In the genomic region with DNA sequence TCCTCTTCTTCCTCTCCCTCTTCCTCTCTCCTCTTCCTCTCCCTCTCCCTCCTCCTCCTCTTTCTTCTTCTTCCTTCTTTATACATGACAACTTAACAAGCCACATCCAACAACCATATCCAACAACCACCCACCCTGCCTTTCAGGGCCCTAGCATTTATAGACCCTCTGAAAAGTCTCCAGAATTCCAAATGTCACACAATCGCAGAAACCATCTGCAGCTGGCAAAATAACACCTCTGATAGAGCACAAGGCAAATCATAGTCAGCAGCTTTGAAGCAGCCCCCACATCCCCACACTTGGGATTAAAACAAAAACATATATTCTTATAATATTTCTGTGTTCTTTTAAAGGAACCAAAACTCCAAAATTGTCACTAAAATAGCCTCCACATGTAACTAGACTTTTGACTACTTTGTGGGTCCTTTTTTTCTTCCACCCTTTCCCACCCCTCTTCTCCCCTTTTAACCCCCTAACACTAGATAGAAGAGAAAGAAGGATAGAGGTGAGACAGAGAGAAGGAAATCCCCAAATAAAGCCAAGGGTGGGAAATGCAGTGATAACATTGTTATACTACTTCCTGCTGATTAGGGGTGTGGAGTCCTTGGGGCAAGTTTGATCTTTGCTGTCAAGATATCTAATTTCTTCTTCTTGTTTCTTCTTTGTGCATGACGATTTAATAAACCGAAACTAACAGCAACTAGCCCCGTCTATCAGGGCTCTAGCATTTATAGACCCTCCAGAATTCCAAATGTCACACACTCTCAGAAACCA, we compare ENCODE assay signal across 20 mouse cellular contexts. TPM values are rescaled to one million over a fixed set of nuclear protein-coding genes. Genes with fewer than 3 reads are reported as not detected.
A peak's percentile ranks its signal among the peaks of the same experiment; 100 is the strongest.
DNase-seq lines count a peak whose midpoint lies in the region; ATAC-seq and TF ChIP-seq lines count a peak whose summit lies in the region.
"Had no signal": no experiment of that assay in that cellular context is flagged by ENCODE, and none has a peak within 500 bp of the region (broad histone marks: within the 10 kb centered on the region; RNA-seq: fewer than 3 reads in every experiment).

No protein-coding gene starts in this region.

- WGBS in heart, embryonic 16.5 days: 39% methylated on average over 4 of the region's 4 CpGs
- WGBS in liver, embryonic 14.5 days (ENCODE audit: insufficient replicate concordance): 20% methylated on average over 4 of the region's 4 CpGs

- H3K9ac ChIP-seq in heart, embryonic 16.5 days (ENCODE audit: low read length): peak overlapping the region; percentile 11; the same call in 1 of the 2 replicates
- H3K9ac ChIP-seq in liver, embryonic 14.5 days (replicated peaks): no peak overlapping the region
- H3K9ac ChIP-seq: forebrain, embryonic 13.5 days; forebrain, postnatal 0 days; hindbrain, embryonic 12.5 days had no signal

- no peak for TF ChIP-seq CTCF in liver, embryonic 14.5 days (IDR thresholded peaks at IDR 0.05; ENCODE audit: low read depth)

- no peaks in the 10 kb centered on the region for H3K36me3 ChIP-seq in heart, embryonic 16.5 days (ENCODE audit: control insufficient read depth, insufficient read depth)
- H3K36me3 ChIP-seq in megakaryocyte, embryonic 14.5 days (replicated peaks; ENCODE audit: low read length): no peaks in the 10 kb centered on the region
- no peaks in the 10 kb centered on the region for H3K36me3 ChIP-seq in liver, embryonic 14.5 days (replicated peaks; ENCODE audit: control insufficient read depth, insufficient read depth, low read depth)
- H3K36me3 ChIP-seq: embryonic facial prominence, embryonic 10.5 days; G1E; hindbrain, embryonic 12.5 days had no signal

- intact Hi-C loops in heart, postnatal 10 days (cut with DNase I): no loop called here

- peak overlapping the region; percentile 18; the same call in 1 of the 2 replicates for H3K27ac ChIP-seq in heart, embryonic 16.5 days (ENCODE audit: low read length)
- H3K27ac ChIP-seq in liver, embryonic 14.5 days: no peak overlapping the region
- H3K27ac ChIP-seq: embryonic facial prominence, embryonic 10.5 days; forebrain, embryonic 13.5 days; hindbrain, embryonic 12.5 days; hindbrain, postnatal 0 days had no signal

- DNase-seq in heart, postnatal 10 days: no peak
- DNase-seq in liver, embryonic 14.5 days (ENCODE audit: low read depth in 3 of 3, low spot score in 3 of 3): no peak
- DNase-seq in cerebellum, adult 18-20 months: no peak
- DNase-seq: adrenal gland, postnatal 10 days; cerebellum, adult 2 months; cerebellum, postnatal 10 days; forebrain, postnatal 0 days; gastrocnemius, postnatal 25 days; heart, postnatal 4 days; kidney, adult 11 months had no signal

- TF ChIP-seq EP300 in liver, embryonic 14.5 days (IDR thresholded peaks at IDR 0.05; ENCODE audit: low read depth): no peak

- ATAC-seq in heart, embryonic 16.5 days (replicated peaks; ENCODE audit: extremely low read depth, insufficient read depth, low FRiP score): no peak
- ATAC-seq in megakaryocyte, adult 5-6 weeks (ENCODE audit: poor library complexity, severe bottlenecking): no peak
- ATAC-seq in liver, embryonic 14.5 days (ENCODE audit: insufficient read depth): no peak
- ATAC-seq: forebrain, embryonic 13.5 days; forebrain, postnatal 0 days; hindbrain, postnatal 0 days had no signal

- no peak overlapping the region for H3K4me2 ChIP-seq in heart, embryonic 16.5 days (ENCODE audit: low read depth, low read length)
- 0 out of 2 replicates have a peak overlapping the region, but pooled peaks have one; percentile 13 for H3K4me2 ChIP-seq in liver, embryonic 14.5 days (ENCODE audit: low read depth)
- H3K4me2 ChIP-seq: forebrain, embryonic 13.5 days; heart, embryonic 11.5 days; hindbrain, embryonic 12.5 days had no signal

- peaks cover 26% of the 10 kb centered on the region for H3K4me1 ChIP-seq in heart, embryonic 16.5 days (ENCODE audit: control insufficient read depth, insufficient read depth, low read length)
- H3K4me1 ChIP-seq in megakaryocyte, embryonic 14.5 days: peaks cover 41% of the 10 kb centered on the region
- peaks cover 9 to 22% of the 10 kb centered on the region in 2 experiments for H3K4me1 ChIP-seq in liver, embryonic 14.5 days (replicated peaks; ENCODE audit: control insufficient read depth in 2 of 2, insufficient read depth in 2 of 2, low read length in 1 of 2)

- no peak overlapping the region for H3K4me3 ChIP-seq in heart, embryonic 16.5 days (ENCODE audit: low read length)
- H3K4me3 ChIP-seq in megakaryocyte, embryonic 14.5 days (replicated peaks): peak overlapping the region; percentile 67
- H3K4me3 ChIP-seq in liver, embryonic 14.5 days (ENCODE audit: insufficient read depth in 1 of 2, low read depth in 2 of 2, low read length in 2 of 2): no peak overlapping the region
- H3K4me3 ChIP-seq: embryonic facial prominence, embryonic 10.5 days; forebrain, embryonic 13.5 days; hindbrain, embryonic 12.5 days had no signal

- no peaks in the 10 kb centered on the region for H3K9me3 ChIP-seq in heart, embryonic 16.5 days (replicated peaks; ENCODE audit: control insufficient read depth, low read length)
- no peaks in the 10 kb centered on the region for H3K9me3 ChIP-seq in megakaryocyte, embryonic 14.5 days
- no peaks in the 10 kb centered on the region for H3K9me3 ChIP-seq in liver, embryonic 14.5 days (ENCODE audit: control insufficient read depth, low read length)
- H3K9me3 ChIP-seq: embryonic facial prominence, embryonic 10.5 days; forebrain, embryonic 13.5 days; G1E; hindbrain, embryonic 12.5 days had no signal

- no peaks in the 10 kb centered on the region for H3K27me3 ChIP-seq in heart, embryonic 16.5 days (ENCODE audit: control insufficient read depth, insufficient read depth, low read length)
- peaks cover 25% of the 10 kb centered on the region for H3K27me3 ChIP-seq in megakaryocyte, embryonic 14.5 days (replicated peaks)
- H3K27me3 ChIP-seq in liver, embryonic 14.5 days (ENCODE audit: control insufficient read depth, insufficient read depth, low read length): peaks cover 4% of the 10 kb centered on the region; the same call in 1 of the 2 replicates
- H3K27me3 ChIP-seq: forebrain, embryonic 13.5 days; hindbrain, embryonic 12.5 days had no signal

RNA-seq across cellular contexts. Expression of gene B4galt3, which starts 4.0 kb away (rescaled TPM):
- 47.5 and 54.9 TPM in 2 replicates for polyA plus RNA-seq in heart, embryonic 16.5 days (2015; fragmentation: Nextera tagmentation; extraction: Ambion mirVana)
- total RNA-seq in heart, postnatal 10 days (2021): 10 to 100 TPM; 28.0 to 28.6 TPM
- polyA plus RNA-seq in megakaryocyte, embryonic 14.5 days (2012; ENCODE audit: insufficient read depth, low replicate concordance): 20.5 and 20.6 TPM in 2 replicates
- total RNA-seq in megakaryocyte, adult 5-6 weeks (2015): 17.8 and 20.4 TPM in 2 replicates
- 28.5 and 33.5 TPM in 2 replicates for total RNA-seq in megakaryocyte, adult 5-6 weeks (2017)
- 14.5 and 14.7 TPM in 2 replicates for polyA plus RNA-seq in liver, embryonic 14.5 days (2012; rRNA removed)
- 12.7 and 17.3 TPM in 2 replicates for polyA plus RNA-seq in liver, embryonic 14.5 days (2014; fragmentation: Nextera tagmentation; extraction: Ambion mirVana)

RNA-seq across cellular contexts. Expression of gene Ppox, which starts 14.8 kb away (rescaled TPM):
- polyA plus RNA-seq in heart, embryonic 16.5 days (2015; fragmentation: Nextera tagmentation; extraction: Ambion mirVana): 32.4 and 41.9 TPM in 2 replicates
- total RNA-seq in heart, postnatal 10 days (2021): 10 to 100 TPM; 20.7 to 21.4 TPM
- 17.0 and 28.8 TPM in 2 replicates for polyA plus RNA-seq in megakaryocyte, embryonic 14.5 days (2012; ENCODE audit: insufficient read depth, low replicate concordance)
- 26.5 and 27.4 TPM in 2 replicates for total RNA-seq in megakaryocyte, adult 5-6 weeks (2015)
- 14.5 and 18.0 TPM in 2 replicates for total RNA-seq in megakaryocyte, adult 5-6 weeks (2017)
- 161 and 178 TPM in 2 replicates for polyA plus RNA-seq in liver, embryonic 14.5 days (2012; rRNA removed)
- 170 and 191 TPM in 2 replicates for polyA plus RNA-seq in liver, embryonic 14.5 days (2014; fragmentation: Nextera tagmentation; extraction: Ambion mirVana)

RNA-seq across cellular contexts. Expression of gene Ndufs2, which starts 15.0 kb away (rescaled TPM):
- polyA plus RNA-seq in heart, embryonic 16.5 days (2015; fragmentation: Nextera tagmentation; extraction: Ambion mirVana): 659 and 700 TPM in 2 replicates
- total RNA-seq in heart, postnatal 10 days (2021): 1,000 to 10,000 TPM; 1,054 to 1,076 TPM
- polyA plus RNA-seq in megakaryocyte, embryonic 14.5 days (2012; ENCODE audit: insufficient read depth, low replicate concordance): 24.9 and 49.7 TPM in 2 replicates
- total RNA-seq in megakaryocyte, adult 5-6 weeks (2015): 235 and 245 TPM in 2 replicates
- total RNA-seq in megakaryocyte, adult 5-6 weeks (2017): 276 and 306 TPM in 2 replicates
- 53.6 and 72.4 TPM in 2 replicates for polyA plus RNA-seq in liver, embryonic 14.5 days (2012; rRNA removed)
- 136 TPM in 2 replicates for polyA plus RNA-seq in liver, embryonic 14.5 days (2014; fragmentation: Nextera tagmentation; extraction: Ambion mirVana)

RNA-seq across cellular contexts. Expression of gene Adamts4, which starts 15.9 kb away (rescaled TPM):
- 4.4 and 5.7 TPM in 2 replicates for polyA plus RNA-seq in heart, embryonic 16.5 days (2015; fragmentation: Nextera tagmentation; extraction: Ambion mirVana)
- total RNA-seq in heart, postnatal 10 days (2021): 1 to 10 TPM; 5.1 to 7.8 TPM
- polyA plus RNA-seq in megakaryocyte, embryonic 14.5 days (2012; ENCODE audit: insufficient read depth, low replicate concordance): 0.50 TPM in 1 of 2 replicates, not detected in the other
- not detected in 2 replicates for total RNA-seq in megakaryocyte, adult 5-6 weeks (2015)
- total RNA-seq in megakaryocyte, adult 5-6 weeks (2017): 0.12 TPM in 1 of 2 replicates, not detected in the other
- 0.11 and 0.17 TPM in 2 replicates for polyA plus RNA-seq in liver, embryonic 14.5 days (2012; rRNA removed)
- 0.13 and 0.25 TPM in 2 replicates for polyA plus RNA-seq in liver, embryonic 14.5 days (2014; fragmentation: Nextera tagmentation; extraction: Ambion mirVana)
- total RNA-seq: granulocyte monocyte progenitor cell, adult 5-6 weeks had no signal

RNA-seq across cellular contexts. Expression of gene Usp21, which starts 21.6 kb away (rescaled TPM):
- polyA plus RNA-seq in heart, embryonic 16.5 days (2015; fragmentation: Nextera tagmentation; extraction: Ambion mirVana): 48.5 and 55.8 TPM in 2 replicates
- total RNA-seq in heart, postnatal 10 days (2021): 10 to 100 TPM; 20.7 to 26.8 TPM
- 33.2 and 67.7 TPM in 2 replicates for polyA plus RNA-seq in megakaryocyte, embryonic 14.5 days (2012; ENCODE audit: insufficient read depth, low replicate concordance)
- 41.1 and 41.9 TPM in 2 replicates for total RNA-seq in megakaryocyte, adult 5-6 weeks (2015)
- 20.2 and 28.9 TPM in 2 replicates for total RNA-seq in megakaryocyte, adult 5-6 weeks (2017)
- 17.1 and 18.0 TPM in 2 replicates for polyA plus RNA-seq in liver, embryonic 14.5 days (2012; rRNA removed)
- polyA plus RNA-seq in liver, embryonic 14.5 days (2014; fragmentation: Nextera tagmentation; extraction: Ambion mirVana): 17.4 and 21.6 TPM in 2 replicates
